Mouse (Mus musculus) stomach, embryonic 15.5 days (tissue): ENCODE measurements around the gene Lce3d. TPM values are rescaled to one million over a fixed set of nuclear protein-coding genes. Genes with fewer than 3 reads are reported as not detected.

Experiments used
- polyA plus RNA-seq: library from polyadenylated mRNA; unstranded; fragments of >200 nt; fragmentation: Nextera tagmentation; extraction: Ambion mirVana; gene quantifications from 2 replicates; pipeline ENCODE4 v1.2.1, GENCODE M21; 2015

The Lce3d gene
- polyA plus RNA-seq, 1 experiment from 2014 or later = not detected

Other genes with a start within 250 kb of the Lce3d start
- gene Lce1e, start 248.3 kb upstream of the Lce3d start, polyA plus RNA-seq = not detected in 2 replicates
- not detected in 2 replicates for gene Lce1f, start 237.0 kb upstream of the Lce3d start, polyA plus RNA-seq
- gene Gm38119, start 218.3 kb upstream of the Lce3d start, polyA plus RNA-seq = not detected in 2 replicates
- not detected in 2 replicates for gene Lce1g, start 205.1 kb upstream of the Lce3d start, polyA plus RNA-seq
- not detected in 2 replicates for gene Lce1h, start 192.3 kb upstream of the Lce3d start, polyA plus RNA-seq
- gene Lce1i, start 178.5 kb upstream of the Lce3d start, polyA plus RNA-seq = not detected in 2 replicates
- not detected in 2 replicates for gene Lce1j, start 166.9 kb upstream of the Lce3d start, polyA plus RNA-seq
- not detected in 2 replicates for gene Lce1k, start 149.5 kb upstream of the Lce3d start, polyA plus RNA-seq
- 0.05 TPM in 1 of 2 replicates, not detected in the other for gene Kprp, start 130.1 kb upstream of the Lce3d start, polyA plus RNA-seq
- not detected in 2 replicates for gene Lce1l, start 106.1 kb upstream of the Lce3d start, polyA plus RNA-seq
- not detected in 2 replicates for gene 2310050C09Rik, start 87.2 kb upstream of the Lce3d start, polyA plus RNA-seq
- gene Lce3a, start 31.2 kb upstream of the Lce3d start, polyA plus RNA-seq = 0.62 TPM in 1 of 2 replicates, not detected in the other
- not detected in 2 replicates for gene Lce3b, start 24.4 kb upstream of the Lce3d start, polyA plus RNA-seq
- gene Lce3c, start 12.9 kb upstream of the Lce3d start, polyA plus RNA-seq = not detected in 2 replicates
- gene Lce3e, start 9.7 kb downstream of the Lce3d start, polyA plus RNA-seq = 0.36 TPM in 1 of 2 replicates, not detected in the other
- 2.3 TPM in 1 of 2 replicates, not detected in the other for gene Lce3f, start 34.8 kb downstream of the Lce3d start, polyA plus RNA-seq
- gene Crct1, start 58.3 kb downstream of the Lce3d start, polyA plus RNA-seq = 3.0 and 22.7 TPM in 2 replicates
- gene Lce1m, start 61.7 kb downstream of the Lce3d start, polyA plus RNA-seq = not detected in 2 replicates
- gene Gm4858, start 111.4 kb downstream of the Lce3d start, polyA plus RNA-seq = not detected in 2 replicates
- 0.68 TPM in 1 of 2 replicates, not detected in the other for gene Crnn, start 187.4 kb downstream of the Lce3d start, polyA plus RNA-seq
- gene Flg2, start 239.9 kb downstream of the Lce3d start, polyA plus RNA-seq = not detected in 2 replicates